Comparison of ENCODE assay signal across 11 mouse cellular contexts in the genomic region with DNA sequence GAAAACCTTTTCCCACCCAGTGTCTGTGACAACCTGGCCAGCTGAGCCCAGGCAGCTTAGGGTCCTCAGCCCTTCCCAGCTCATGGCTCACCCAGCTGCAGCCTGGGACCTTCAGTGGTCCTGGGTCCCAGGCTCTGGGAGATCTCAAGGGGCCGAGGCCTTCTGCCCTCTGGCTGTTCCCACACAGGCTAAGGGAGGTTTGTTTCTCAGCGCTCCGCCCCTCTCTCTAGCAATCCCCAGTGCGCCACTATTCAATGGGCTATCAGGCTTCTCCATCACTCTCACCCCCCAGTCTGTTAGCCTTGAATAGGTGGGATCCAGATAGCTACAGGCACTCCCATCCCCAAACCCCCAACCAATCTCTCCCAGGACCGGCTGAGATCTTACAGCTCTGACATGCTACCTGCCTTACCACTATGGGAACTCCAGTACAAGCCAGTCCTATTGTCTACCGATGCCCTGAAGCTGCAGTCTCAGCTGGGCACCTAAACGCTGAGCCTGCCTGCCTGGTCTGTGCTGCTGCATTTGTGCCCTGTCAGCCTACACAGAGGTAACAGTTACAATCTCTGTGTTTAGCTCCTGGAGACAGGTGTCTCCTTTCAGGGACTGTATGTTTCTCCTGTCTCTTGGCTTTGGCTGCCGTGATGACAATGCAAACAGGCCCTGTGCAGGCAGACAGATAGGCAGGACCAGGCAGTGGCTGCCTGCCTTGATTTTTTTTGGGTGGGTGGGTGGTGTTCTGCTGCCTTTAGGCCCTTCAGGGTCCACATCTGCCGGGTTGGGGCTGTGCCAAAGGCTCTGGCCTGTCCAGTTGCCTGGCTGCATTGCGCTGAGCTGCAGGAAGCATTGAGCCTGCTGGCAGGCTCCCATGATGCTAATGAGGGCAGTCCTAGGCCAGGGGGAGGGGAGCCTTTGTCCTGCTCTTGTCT. TPM values are rescaled to one million over a fixed set of nuclear protein-coding genes. Genes with fewer than 3 reads are reported as not detected.
DNase-seq lines count a peak whose midpoint lies in the region; ATAC-seq lines count a peak whose summit lies in the region.
"Had no signal": no experiment of that assay in that cellular context is flagged by ENCODE, and none has a peak within 500 bp of the region (broad histone marks: within the 10 kb centered on the region; RNA-seq: fewer than 3 reads in every experiment).

No protein-coding gene starts in this region.

- 48% methylated on average over 10 of the region's 10 CpGs for whole genome bisulfite sequencing in liver, embryonic 12.5 days (ENCODE audit: insufficient replicate concordance)
- WGBS in forebrain, embryonic 15.5 days: 9% methylated on average over 10 of the region's 10 CpGs
- 16% methylated on average over 10 of the region's 10 CpGs for WGBS in midbrain, embryonic 16.5 days

- H3K4me3 ChIP-seq in liver, embryonic 12.5 days: no peak overlapping the region
- H3K4me3 ChIP-seq in forebrain, embryonic 15.5 days: no peak overlapping the region
- no peak overlapping the region for H3K4me3 ChIP-seq in midbrain, embryonic 16.5 days (ENCODE audit: low read depth, low read length)

- no peaks in the 10 kb centered on the region for H3K9me3 ChIP-seq in liver, embryonic 12.5 days (replicated peaks)
- H3K9me3 ChIP-seq in forebrain, embryonic 15.5 days: no peaks in the 10 kb centered on the region
- H3K9me3 ChIP-seq in midbrain, embryonic 16.5 days (replicated peaks; ENCODE audit: control insufficient read depth, low read length, poor library complexity, severe bottlenecking): no peaks in the 10 kb centered on the region

- no peaks in the 10 kb centered on the region for H3K27me3 ChIP-seq in liver, embryonic 12.5 days (replicated peaks)
- no peaks in the 10 kb centered on the region for H3K27me3 ChIP-seq in forebrain, embryonic 15.5 days
- H3K27me3 ChIP-seq in midbrain, embryonic 16.5 days (ENCODE audit: control insufficient read depth, insufficient read depth, low read depth, low read length): no peaks in the 10 kb centered on the region

- no peak overlapping the region for H3K27ac ChIP-seq in liver, embryonic 12.5 days
- H3K27ac ChIP-seq in forebrain, embryonic 15.5 days (replicated peaks): 0 out of 2 replicates have a peak overlapping the region, but pooled peaks have one; percentile 21
- H3K27ac ChIP-seq in midbrain, embryonic 16.5 days (ENCODE audit: low read length): no peak overlapping the region

- H3K36me3 ChIP-seq in liver, embryonic 12.5 days: no peaks in the 10 kb centered on the region
- H3K36me3 ChIP-seq in forebrain, embryonic 15.5 days: no peaks in the 10 kb centered on the region
- H3K36me3 ChIP-seq in midbrain, embryonic 16.5 days (ENCODE audit: control insufficient read depth, insufficient read depth, low read length): no peaks in the 10 kb centered on the region

- intact Hi-C loops in left cerebral cortex, postnatal 25 days (cut with DNase I): no loop called here

- ATAC-seq in liver, embryonic 12.5 days: peak; percentile 17; the same call in 1 of the 2 replicates
- ATAC-seq in forebrain, embryonic 15.5 days (replicated peaks): peak; percentile 88
- peak; percentile 81 for ATAC-seq in midbrain, embryonic 16.5 days
- no peak for ATAC-seq in inflammation-experienced regulatory T-cells, adult 6 months

- no peak for DNase-seq in liver
- DNase-seq in kidney, adult 9 months: peak; percentile 48
- DNase-seq in adrenal gland, adult 18-20 months (ENCODE audit: low spot score in 2 of 2): no peak
- DNase-seq in left cerebral cortex, postnatal 25 days (ENCODE audit: low spot score in 2 of 2): no peak

- no peak overlapping the region for H3K4me2 ChIP-seq in liver, embryonic 12.5 days
- H3K4me2 ChIP-seq in forebrain, embryonic 15.5 days (replicated peaks): no peak overlapping the region
- H3K4me2 ChIP-seq in midbrain, embryonic 16.5 days (ENCODE audit: low read length): no peak overlapping the region

- H3K4me1 ChIP-seq in liver, embryonic 12.5 days: peaks cover 58% of the 10 kb centered on the region
- peaks cover 14% of the 10 kb centered on the region for H3K4me1 ChIP-seq in forebrain, embryonic 15.5 days
- H3K4me1 ChIP-seq in midbrain, embryonic 16.5 days (ENCODE audit: control insufficient read depth, insufficient read depth, low read length): peaks cover 11% of the 10 kb centered on the region

- no peak overlapping the region for H3K9ac ChIP-seq in liver, embryonic 12.5 days
- no peak overlapping the region for H3K9ac ChIP-seq in forebrain, embryonic 15.5 days (replicated peaks)
- peak overlapping the region; percentile 36; the same call in 1 of the 2 replicates for H3K9ac ChIP-seq in midbrain, embryonic 16.5 days (ENCODE audit: low read depth, low read length)

RNA-seq across cellular contexts. Expression of gene Pdzk1ip1, which starts 9.4 kb away (rescaled TPM):
- 30.2 and 33.1 TPM in 2 replicates for polyA plus RNA-seq in liver, embryonic 12.5 days (2016; fragmentation: Nextera tagmentation; extraction: Ambion mirVana)
- polyA plus RNA-seq in forebrain, embryonic 15.5 days (2015; fragmentation: Nextera tagmentation; extraction: Ambion mirVana): 0.60 and 1.2 TPM in 2 replicates
- polyA plus RNA-seq in midbrain, embryonic 16.5 days (2015; fragmentation: Nextera tagmentation; extraction: Ambion mirVana): 2.0 and 2.3 TPM in 2 replicates
- 1 to 10 TPM in 1 of 2 experiments, under 1 TPM in 1; 0.99 to 1.0 TPM for total RNA-seq in adrenal gland, adult 18-20 months (2021)
- polyA plus RNA-seq in inflammation-experienced regulatory T-cells, adult 6 months (2017; shearing (Covaris generic)): 10 to 100 TPM in 2 of 3 experiments, 1 to 10 TPM in 1; 9.1 to 42.2 (median 33.9) TPM
- 1 to 10 TPM in 1 of 2 experiments, under 1 TPM in 1; 0.71 to 1.1 TPM for total RNA-seq in left cerebral cortex, postnatal 25 days (2021)
- total RNA-seq: MEL had no signal

RNA-seq across cellular contexts. Expression of gene Tal1, which starts 22.9 kb away (rescaled TPM):
- 57.1 and 58.7 TPM in 2 replicates for polyA plus RNA-seq in liver, embryonic 12.5 days (2016; fragmentation: Nextera tagmentation; extraction: Ambion mirVana)
- 0.48 and 0.60 TPM in 2 replicates for polyA plus RNA-seq in forebrain, embryonic 15.5 days (2015; fragmentation: Nextera tagmentation; extraction: Ambion mirVana)
- 4.6 and 6.4 TPM in 2 replicates for polyA plus RNA-seq in midbrain, embryonic 16.5 days (2015; fragmentation: Nextera tagmentation; extraction: Ambion mirVana)
- total RNA-seq in adrenal gland, adult 18-20 months (2021): 1 to 10 TPM; 2.5 TPM
- not detected for polyA plus RNA-seq in inflammation-experienced regulatory T-cells, adult 6 months (2017; shearing (Covaris generic))
- 1 to 10 TPM; 1.2 to 1.5 TPM for total RNA-seq in left cerebral cortex, postnatal 25 days (2021)

RNA-seq across cellular contexts. Expression of gene Cyp4x1, which starts 54.9 kb away (rescaled TPM):
- polyA plus RNA-seq in liver, embryonic 12.5 days (2016; fragmentation: Nextera tagmentation; extraction: Ambion mirVana): 0.08 and 0.14 TPM in 2 replicates
- polyA plus RNA-seq in forebrain, embryonic 15.5 days (2015; fragmentation: Nextera tagmentation; extraction: Ambion mirVana): 3.3 and 3.4 TPM in 2 replicates
- 11.8 and 15.4 TPM in 2 replicates for polyA plus RNA-seq in midbrain, embryonic 16.5 days (2015; fragmentation: Nextera tagmentation; extraction: Ambion mirVana)
- total RNA-seq in adrenal gland, adult 18-20 months (2021): not detected
- polyA plus RNA-seq in inflammation-experienced regulatory T-cells, adult 6 months (2017; shearing (Covaris generic)): under 1 TPM in 2 of 3 experiments, not detected in 1; 0.09 to 0.16 TPM
- 10 to 100 TPM; 11.6 to 13.8 TPM for total RNA-seq in left cerebral cortex, postnatal 25 days (2021)
- polyA plus RNA-seq: liver, adult 2 months; testis, adult 2 months had no signal
